Mouse (Mus musculus): ENCODE results near the gene 1700092M07Rik.

DNA sequence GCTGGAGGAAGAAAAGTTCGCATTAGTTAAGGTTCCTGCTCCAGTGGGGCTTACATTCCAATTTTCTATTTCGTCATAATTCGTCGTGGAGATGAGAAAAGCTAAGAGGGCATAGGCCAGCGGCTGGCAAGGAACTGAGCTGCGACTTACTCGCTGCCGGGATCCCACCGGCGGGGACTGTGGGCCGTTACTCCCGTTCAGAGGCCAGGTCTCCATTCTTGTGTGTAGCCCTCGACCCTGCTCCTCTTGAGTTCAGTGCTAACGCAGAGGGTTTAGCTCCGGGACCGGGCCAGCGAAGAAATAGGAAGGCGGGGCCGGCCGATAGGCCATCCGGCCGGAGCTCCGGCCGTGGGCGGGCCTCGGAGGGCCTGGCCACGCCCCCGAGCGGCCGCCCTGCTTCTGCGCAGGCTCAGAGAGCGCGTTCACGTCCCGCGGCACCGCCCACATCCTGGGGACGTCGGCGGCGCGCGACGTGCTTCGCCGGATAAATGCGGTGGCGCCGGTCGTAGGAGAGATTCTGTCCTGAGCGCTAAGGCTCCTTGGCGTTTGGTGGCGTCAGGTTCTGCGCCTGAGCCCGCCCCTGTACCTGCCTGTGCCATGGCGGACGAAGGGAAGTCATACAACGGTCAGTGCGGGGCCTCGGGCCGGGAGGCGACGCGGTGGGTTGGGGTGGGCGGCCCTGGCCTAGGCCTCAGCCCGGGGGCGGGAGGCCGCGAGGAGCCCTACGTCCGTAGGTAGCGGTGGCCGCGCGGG is 16.3 kb downstream of the 1700092M07Rik start, which contains the start of gene Nxf1:
- TF ChIP-seq TAL1 (conservative IDR thresholded peaks at IDR 0.05; ENCODE audit: low read depth, low read length) (no peak), CTCF (IDR thresholded peaks at IDR 0.05; ENCODE audit: low read depth, low read length) (no peak)

Data from G1E (cell line).